Mouse (Mus musculus): ENCODE results near the gene Fam177a. TPM values are rescaled to one million over a fixed set of nuclear protein-coding genes. Genes with fewer than 3 reads are reported as not detected.
"Not testable (repeated sequence)": the region's sequence is repeated elsewhere in the genome, so short reads cannot be mapped to it uniquely, and the experiment has no call there.

Gene Fam177a
- 15.1 and 17.2 TPM in 2 replicates for polyA plus RNA-seq (2016; fragmentation: Nextera tagmentation; extraction: Ambion mirVana)

DNA sequence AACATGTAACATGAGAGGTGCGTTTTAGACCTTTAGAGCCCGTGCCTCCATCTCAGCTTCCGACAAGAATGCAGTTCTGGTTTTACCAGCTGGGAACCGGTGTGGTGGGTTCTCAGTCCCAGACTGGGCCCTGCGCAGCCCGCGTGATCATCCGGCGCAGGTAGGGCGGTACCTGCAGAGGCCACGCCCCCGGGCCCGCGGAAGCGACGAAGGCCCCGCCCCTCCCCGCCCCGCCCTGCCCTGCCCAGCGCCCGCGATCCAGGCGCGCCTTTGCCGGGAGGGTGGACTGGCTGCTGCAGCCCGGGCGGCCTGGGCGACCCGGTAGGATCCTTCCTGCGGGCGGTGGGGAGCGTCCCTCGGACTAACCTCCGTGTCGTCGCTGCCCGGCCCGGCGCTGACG lies at the start of gene Fam177a:
Gene Fam177a (plus strand): TSS at position 228 of the 400 bp plus-strand sequence.
- WGBS = no CpG with 5 or more reads among the region's 40 CpGs
- not testable (repeated sequence) for H3K4me1 ChIP-seq; H3K9me3 ChIP-seq; H3K36me3 ChIP-seq; H3K4me3 ChIP-seq; H3K27me3 ChIP-seq (ENCODE audit: insufficient read depth, poor library complexity, severe bottlenecking); DNase-seq (ENCODE audit: low spot score); H3K27ac ChIP-seq

DNA sequence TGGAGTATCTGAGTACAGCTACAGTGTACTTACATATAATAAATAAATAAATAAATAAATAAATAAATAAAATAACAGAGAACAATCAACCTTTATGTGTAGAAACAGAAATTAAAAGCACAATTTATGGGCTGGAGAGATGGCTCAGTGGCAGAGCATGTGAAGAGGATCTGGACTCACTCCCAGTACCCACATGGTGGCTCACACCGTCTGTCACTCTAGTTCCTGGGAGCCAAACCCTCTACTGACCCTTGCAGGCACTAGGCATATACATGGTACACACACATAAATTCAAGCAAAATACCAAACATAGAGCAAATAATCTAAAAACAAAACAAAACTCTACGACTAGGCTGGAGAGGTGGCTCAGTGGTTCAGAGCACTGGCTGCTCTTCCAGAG lies 49.0 kb upstream of the Fam177a start:
- no peak for DNase-seq (ENCODE audit: low spot score)
- H3K9me3 ChIP-seq = no peaks in the 10 kb centered on the region
- no peaks in the 10 kb centered on the region for H3K27me3 ChIP-seq (ENCODE audit: insufficient read depth, poor library complexity, severe bottlenecking)
- no peak overlapping the region for H3K27ac ChIP-seq
- WGBS = 91% methylated on average over 2 of the region's 2 CpGs
- H3K36me3 ChIP-seq = no peaks in the 10 kb centered on the region
- no peak overlapping the region for H3K4me3 ChIP-seq
- H3K4me1 ChIP-seq = peaks cover 4% of the 10 kb centered on the region

DNA sequence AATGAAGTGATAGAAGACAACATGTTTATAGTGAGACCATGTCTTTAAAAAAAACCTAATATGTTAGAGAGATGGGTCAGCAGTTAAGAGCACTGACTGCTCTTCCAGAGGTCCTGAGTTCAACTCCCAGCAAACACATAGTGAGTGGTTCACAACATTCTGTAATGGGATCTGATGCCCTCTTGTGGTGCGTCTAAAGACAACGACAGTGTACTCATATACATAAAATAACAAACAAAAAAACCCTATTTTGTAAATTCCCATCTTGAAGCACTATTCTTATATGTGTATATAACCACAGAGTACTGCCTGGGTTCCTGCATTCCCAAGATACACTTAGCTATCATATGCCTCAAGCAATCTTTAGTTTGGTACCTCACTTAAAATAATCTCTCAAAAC lies 45.6 kb upstream of the Fam177a start:
- not testable (repeated sequence) for DNase-seq (ENCODE audit: low spot score); H3K27me3 ChIP-seq (ENCODE audit: insufficient read depth, poor library complexity, severe bottlenecking); H3K27ac ChIP-seq; H3K36me3 ChIP-seq; H3K4me3 ChIP-seq; H3K9me3 ChIP-seq; H3K4me1 ChIP-seq
- 59% methylated on average over 2 of the region's 2 CpGs for WGBS

DNA sequence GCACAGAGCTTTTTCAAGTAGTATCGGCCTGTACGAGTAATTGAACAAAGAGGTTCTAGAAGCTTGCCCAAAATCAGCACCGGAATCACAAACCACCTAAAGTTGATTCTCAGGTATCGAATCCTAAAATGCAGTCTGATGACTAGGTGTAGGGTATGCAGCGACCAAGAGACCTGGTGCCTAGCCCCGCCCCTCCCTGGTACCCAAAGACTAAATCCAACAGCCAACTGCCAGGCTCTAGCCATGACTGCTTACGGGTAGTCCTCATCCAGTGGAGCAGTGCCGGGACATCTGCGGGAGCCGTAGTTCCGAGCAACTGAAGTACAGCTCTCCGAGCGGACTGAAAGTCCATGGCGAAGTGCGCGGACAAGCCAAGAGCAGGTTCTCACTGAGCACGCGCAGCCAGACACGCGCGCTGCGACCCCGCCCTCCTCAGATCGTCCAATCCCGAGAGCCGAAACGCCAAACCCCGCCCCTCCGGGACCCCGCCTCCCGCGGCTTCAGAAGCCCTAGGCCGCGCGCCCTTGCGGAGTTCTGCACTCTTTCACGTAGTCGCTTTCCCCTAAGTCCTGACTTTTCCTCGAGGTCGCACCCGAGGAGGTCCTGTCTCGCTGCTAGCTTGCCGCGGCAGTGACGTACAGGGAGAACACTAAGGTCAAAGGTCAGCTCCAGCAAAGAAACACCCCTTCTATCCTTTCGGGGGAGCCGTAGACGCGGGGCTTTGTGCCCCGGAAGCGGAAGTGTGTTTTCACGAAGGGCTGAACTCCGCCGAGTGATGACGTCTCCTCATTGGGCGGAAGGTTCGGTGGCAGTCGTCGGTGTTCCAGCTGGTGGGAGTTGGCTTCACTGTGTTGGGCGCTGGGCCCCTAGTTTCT lies 44.3 kb upstream of the Fam177a start, which contains the start of the genes 2700097O09Rik and Srp54a:
Gene 2700097O09Rik (minus strand): TSS at position 385 of the 875 bp plus-strand sequence.
Gene Srp54a (plus strand): TSS at position 537 of the 875 bp plus-strand sequence.
- H3K27me3 ChIP-seq (ENCODE audit: insufficient read depth, poor library complexity, severe bottlenecking); H3K36me3 ChIP-seq; H3K4me1 ChIP-seq; H3K9me3 ChIP-seq: not testable (repeated sequence)
- peak; percentile 98 for DNase-seq (ENCODE audit: low spot score)
- H3K27ac ChIP-seq = peak within 1 kb of the TSS; percentile 88
- peak within 1 kb of the TSS; percentile 68 for H3K4me3 ChIP-seq
- under 1% methylated on average over 60 of the region's 60 CpGs for WGBS

DNA sequence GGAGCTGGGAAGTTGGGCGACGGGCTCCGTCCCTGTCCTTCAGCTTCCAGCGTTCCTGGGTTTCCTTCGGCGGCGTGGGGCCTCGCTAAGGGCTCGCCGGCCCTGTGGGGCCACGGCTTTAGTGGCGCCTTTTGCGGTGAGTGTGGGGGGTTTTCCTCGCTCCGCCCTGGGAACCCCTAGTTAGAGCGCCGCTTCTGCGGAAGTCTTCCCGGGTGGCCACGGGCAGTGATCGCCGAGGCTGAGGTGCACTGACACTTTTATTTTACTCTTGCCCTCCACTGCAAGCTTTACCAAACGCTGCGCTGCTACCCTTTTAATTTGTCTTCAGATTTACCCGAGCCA lies 43.7 kb upstream of the Fam177a start:
- not testable (repeated sequence) for H3K36me3 ChIP-seq; DNase-seq (ENCODE audit: low spot score); H3K27me3 ChIP-seq (ENCODE audit: insufficient read depth, poor library complexity, severe bottlenecking); H3K9me3 ChIP-seq; H3K4me1 ChIP-seq
- under 1% methylated on average over 25 of the region's 25 CpGs for WGBS
- peak overlapping the region; percentile 88 for H3K27ac ChIP-seq
- peak overlapping the region; percentile 68 for H3K4me3 ChIP-seq

DNA sequence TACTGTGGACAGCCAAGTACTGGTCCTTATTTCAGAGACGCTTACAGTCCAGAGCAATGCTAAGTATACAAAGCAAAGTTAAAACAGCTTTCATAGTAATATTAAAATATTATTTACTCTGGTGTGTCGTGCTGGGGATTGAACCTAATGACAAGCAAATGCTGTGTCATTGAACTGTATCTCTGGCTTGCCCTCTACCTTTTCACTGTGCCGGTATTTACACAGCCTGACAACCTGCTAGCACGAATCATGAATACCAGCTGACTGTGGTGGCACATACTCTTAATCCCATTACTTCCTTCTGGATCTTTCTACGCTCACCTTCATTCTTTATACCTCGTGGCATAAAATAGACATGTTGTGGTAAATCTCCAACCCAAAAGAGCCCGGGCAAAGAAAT lies 32.1 kb upstream of the Fam177a start:
- 92% methylated on average over 2 of the region's 7 CpGs for WGBS
- H3K4me3 ChIP-seq = not testable (repeated sequence)

DNA sequence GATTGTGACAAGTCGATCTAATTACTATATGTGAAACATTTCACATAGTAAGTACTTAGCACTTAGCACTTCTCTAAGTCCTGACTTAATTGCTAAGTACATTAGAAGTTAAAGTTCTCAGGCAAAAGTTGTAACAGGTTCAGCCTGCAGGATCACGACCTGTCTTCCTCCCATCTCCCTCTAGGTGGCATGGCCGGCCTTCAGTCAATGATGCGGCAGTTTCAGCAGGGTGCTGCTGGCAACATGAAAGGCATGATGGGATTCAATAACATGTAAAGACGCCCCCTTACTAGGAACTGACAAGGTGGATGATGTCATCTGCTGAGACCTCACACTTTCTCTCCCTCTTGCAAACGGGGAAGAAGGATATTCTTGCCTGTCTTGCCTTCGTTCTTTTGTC lies 11.7 kb upstream of the Fam177a start:
- no CpG with 5 or more reads among the region's 7 CpGs for WGBS
- not testable (repeated sequence) for H3K4me1 ChIP-seq; H3K9me3 ChIP-seq; DNase-seq (ENCODE audit: low spot score); H3K4me3 ChIP-seq; H3K27ac ChIP-seq; H3K27me3 ChIP-seq (ENCODE audit: insufficient read depth, poor library complexity, severe bottlenecking); H3K36me3 ChIP-seq

More for the DNA sequence above, 32.1 kb upstream of the Fam177a start:
- H3K27ac ChIP-seq; H3K36me3 ChIP-seq; DNase-seq (ENCODE audit: low spot score); H3K9me3 ChIP-seq; H3K27me3 ChIP-seq (ENCODE audit: insufficient read depth, poor library complexity, severe bottlenecking); H3K4me1 ChIP-seq: not testable (repeated sequence)

DNA sequence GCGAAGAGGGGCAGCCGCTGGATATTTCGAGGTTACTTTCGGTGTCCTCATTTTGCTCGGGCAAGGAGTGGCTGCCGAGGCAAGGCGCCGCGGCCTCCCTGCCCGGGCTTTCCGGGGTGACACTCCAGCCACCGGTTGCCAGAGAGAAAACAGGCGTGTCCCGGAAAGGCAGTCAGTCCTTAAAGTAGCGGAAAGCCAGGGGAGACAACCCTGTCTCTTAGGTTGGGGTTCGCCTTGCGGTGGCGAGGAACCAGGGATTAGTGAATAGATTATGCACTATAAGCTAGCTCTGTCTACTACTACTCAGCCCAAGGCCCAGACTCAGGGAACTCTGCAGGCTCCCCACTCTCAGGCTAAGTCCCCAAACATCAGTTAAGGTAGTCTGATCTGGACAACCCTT lies 462 bp downstream of the Fam177a start:
- H3K4me1 ChIP-seq; H3K4me3 ChIP-seq; DNase-seq (ENCODE audit: low spot score); H3K9me3 ChIP-seq; H3K27me3 ChIP-seq (ENCODE audit: insufficient read depth, poor library complexity, severe bottlenecking); H3K36me3 ChIP-seq; H3K27ac ChIP-seq: not testable (repeated sequence)
- no CpG with 5 or more reads among the region's 18 CpGs for WGBS

DNA sequence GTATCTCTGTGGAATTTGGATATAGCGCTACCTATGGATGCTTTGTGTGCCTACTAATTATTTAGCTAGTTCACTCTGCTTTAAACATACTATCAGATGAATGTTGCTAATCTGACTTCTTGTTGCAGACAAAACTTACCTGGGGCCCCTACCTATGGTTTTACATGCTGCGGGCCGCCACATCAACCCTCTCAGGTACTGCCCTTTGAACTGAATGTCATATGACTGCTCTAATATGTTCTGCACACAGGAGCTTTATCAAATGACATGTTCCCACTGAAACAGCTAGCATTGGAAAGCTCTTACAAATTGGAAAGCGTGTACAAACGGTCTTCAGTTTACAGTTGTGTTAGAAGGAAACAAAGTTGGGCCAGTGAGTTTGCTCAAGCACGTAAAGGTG lies 11.3 kb downstream of the Fam177a start:
- WGBS = no CpG with 5 or more reads among the region's 6 CpGs
- H3K9me3 ChIP-seq; H3K27ac ChIP-seq; H3K36me3 ChIP-seq; H3K4me1 ChIP-seq; H3K4me3 ChIP-seq; H3K27me3 ChIP-seq (ENCODE audit: insufficient read depth, poor library complexity, severe bottlenecking); DNase-seq (ENCODE audit: low spot score): not testable (repeated sequence)

DNA sequence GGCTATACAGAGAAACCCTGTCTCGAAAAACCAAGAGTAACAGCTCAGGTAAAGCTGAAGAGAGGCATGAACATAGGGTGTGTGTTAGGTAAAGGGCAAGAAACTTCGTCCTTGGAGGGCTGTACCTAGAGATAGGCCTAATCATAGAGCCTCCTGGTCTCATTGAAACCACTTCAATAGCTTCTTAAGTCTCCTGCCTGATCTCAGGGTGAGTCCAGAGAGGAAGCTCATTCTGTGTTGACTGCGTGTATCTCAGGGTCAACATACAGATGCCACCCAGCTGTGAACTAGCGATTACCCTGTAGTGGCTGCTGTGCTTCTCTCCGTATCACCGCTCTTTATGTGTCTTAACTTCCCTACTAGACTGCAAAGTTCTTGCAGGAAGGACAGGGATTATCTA lies 13.6 kb downstream of the Fam177a start:
- H3K9me3 ChIP-seq; DNase-seq (ENCODE audit: low spot score); H3K27me3 ChIP-seq (ENCODE audit: insufficient read depth, poor library complexity, severe bottlenecking); H3K4me1 ChIP-seq; H3K36me3 ChIP-seq; H3K4me3 ChIP-seq; H3K27ac ChIP-seq: not testable (repeated sequence)
- no CpG with 5 or more reads among the region's 6 CpGs for WGBS

DNA sequence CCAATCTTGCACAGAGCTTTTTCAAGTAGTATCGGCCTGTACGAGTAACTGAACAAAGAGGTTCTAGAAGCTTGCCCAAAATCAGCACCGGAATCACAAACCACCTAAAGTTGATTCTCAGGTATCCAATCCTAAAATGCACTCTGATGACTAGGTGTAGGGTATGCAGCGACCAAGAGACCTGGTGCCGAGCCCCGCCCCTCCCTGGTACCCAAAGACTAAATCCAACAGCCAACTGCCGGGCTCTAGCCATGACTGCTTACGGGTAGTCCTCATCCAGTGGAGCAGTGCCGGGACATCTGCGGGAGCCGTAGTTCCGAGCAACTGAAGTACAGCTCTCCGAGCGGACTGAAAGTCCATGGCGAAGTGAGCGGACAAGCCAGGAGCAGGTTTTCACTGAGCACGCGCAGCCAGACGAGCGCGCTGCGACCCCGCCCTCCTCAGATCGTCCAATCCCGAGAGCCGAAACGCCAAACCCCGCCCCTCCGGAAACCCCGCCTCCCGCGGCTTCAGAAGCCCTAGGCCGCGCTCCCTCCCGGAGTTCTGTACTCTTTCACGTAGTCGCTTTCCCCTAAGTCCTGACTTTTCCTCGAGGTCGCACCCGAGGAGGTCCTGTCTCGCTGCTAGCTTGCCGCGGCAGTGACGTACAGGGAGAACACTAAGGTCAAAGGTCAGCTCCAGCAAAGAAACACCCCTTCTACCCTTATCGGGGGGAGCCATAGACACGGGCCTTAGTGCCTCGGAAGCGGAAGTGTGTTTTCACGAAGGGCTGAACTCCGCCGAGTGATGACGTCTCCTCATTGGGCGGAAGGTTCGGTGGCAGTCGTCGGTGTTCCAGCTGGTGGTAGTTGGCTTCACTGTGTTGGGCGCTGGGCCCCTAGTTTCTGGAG lies 30.5 kb downstream of the Fam177a start, which contains the start of gene Srp54b:
Gene Srp54b (plus strand): TSS at position 546 of the 890 bp plus-strand sequence.
- not testable (repeated sequence) for H3K4me1 ChIP-seq; H3K36me3 ChIP-seq; H3K27me3 ChIP-seq (ENCODE audit: insufficient read depth, poor library complexity, severe bottlenecking); H3K9me3 ChIP-seq; DNase-seq (ENCODE audit: low spot score); H3K27ac ChIP-seq
- H3K4me3 ChIP-seq = peak within 1 kb of the TSS; percentile 40; the same call in 1 of the 2 replicates
- no CpG with 5 or more reads among the region's 57 CpGs for WGBS

DNA sequence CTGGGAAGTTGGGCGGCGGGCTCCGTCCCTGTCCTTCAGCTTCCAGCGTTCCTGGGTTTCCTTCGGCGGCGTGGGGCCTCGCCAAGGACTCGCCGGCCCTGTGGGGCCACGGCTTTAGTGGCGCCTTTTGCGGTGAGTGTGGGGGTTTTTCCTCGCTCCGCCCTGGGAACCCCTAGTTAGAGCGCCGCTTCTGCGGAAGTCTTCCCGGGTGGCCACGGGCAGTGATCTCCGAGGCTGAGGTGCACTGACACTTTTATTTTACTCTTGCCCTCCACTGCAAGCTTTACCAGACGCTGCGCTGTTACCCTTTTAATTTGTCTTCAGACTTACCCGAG lies 31.1 kb downstream of the Fam177a start:
- WGBS = 0% methylated on average over 12 of the region's 24 CpGs
- H3K27me3 ChIP-seq (ENCODE audit: insufficient read depth, poor library complexity, severe bottlenecking); H3K36me3 ChIP-seq; H3K27ac ChIP-seq; H3K4me1 ChIP-seq; DNase-seq (ENCODE audit: low spot score); H3K9me3 ChIP-seq: not testable (repeated sequence)
- peak overlapping the region; percentile 40; the same call in 1 of the 2 replicates for H3K4me3 ChIP-seq

DNA sequence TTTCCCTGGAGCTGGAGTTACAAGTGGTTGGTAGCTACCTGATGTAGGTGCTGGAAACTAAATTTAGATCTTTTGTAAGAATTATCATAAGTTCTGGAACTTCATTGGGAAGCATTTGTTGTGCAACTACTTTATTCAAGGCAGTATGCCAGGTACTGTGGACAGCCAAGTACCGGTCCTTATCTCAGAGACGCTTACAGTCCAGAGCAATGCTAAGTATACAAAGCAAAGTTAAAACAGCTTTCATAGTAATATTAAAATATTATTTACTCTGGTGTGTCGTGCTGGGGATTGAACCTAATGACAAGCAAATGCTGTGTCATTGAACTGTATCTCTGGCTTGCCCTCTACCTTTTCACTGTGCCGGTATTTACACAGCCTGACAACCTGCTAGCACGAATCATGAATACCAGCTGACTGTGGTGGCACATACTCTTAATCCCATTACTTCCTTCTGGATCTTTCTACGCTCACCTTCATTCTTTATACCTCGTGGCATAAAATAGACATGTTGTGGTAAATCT lies 42.8 kb downstream of the Fam177a start:
- not testable (repeated sequence) for H3K27me3 ChIP-seq (ENCODE audit: insufficient read depth, poor library complexity, severe bottlenecking); H3K27ac ChIP-seq; H3K36me3 ChIP-seq; DNase-seq (ENCODE audit: low spot score); H3K4me1 ChIP-seq; H3K4me3 ChIP-seq; H3K9me3 ChIP-seq
- WGBS = no CpG with 5 or more reads among the region's 7 CpGs
